ENCODE assay signal across 11 mouse cellular contexts in genomic region chr4:147407463-147407822, GRCm38 (mm10). TPM values are rescaled to one million over a fixed set of nuclear protein-coding genes. Genes with fewer than 3 reads are reported as not detected.
DNase-seq lines count a peak whose midpoint lies in the region; ATAC-seq and TF ChIP-seq lines count a peak whose summit lies in the region.
"Had no signal": no experiment of that assay in that cellular context is flagged by ENCODE, and none has a peak within 500 bp of the region (broad histone marks: within the 10 kb centered on the region; RNA-seq: fewer than 3 reads in every experiment).

No protein-coding gene starts in this region.

- H3K27me3 ChIP-seq in kidney, postnatal 0 days (ENCODE audit: insufficient read depth, low read length) = no peaks in the 10 kb centered on the region
- no peaks in the 10 kb centered on the region for H3K27me3 ChIP-seq in embryonic facial prominence, embryonic 14.5 days (replicated peaks; ENCODE audit: control insufficient read depth, insufficient read depth, low read length)
- H3K27me3 ChIP-seq in intestine, embryonic 15.5 days (replicated peaks) = no peaks in the 10 kb centered on the region
- H3K27me3 ChIP-seq in midbrain, postnatal 0 days (ENCODE audit: insufficient read depth, low read length) = no peaks in the 10 kb centered on the region

- H3K9me3 ChIP-seq in kidney, postnatal 0 days (replicated peaks; ENCODE audit: low read length) = peaks cover 14% of the 10 kb centered on the region; the same call in 1 of the 2 replicates
- peaks cover 50% of the 10 kb centered on the region for H3K9me3 ChIP-seq in embryonic facial prominence, embryonic 14.5 days (ENCODE audit: control insufficient read depth, low read length)
- H3K9me3 ChIP-seq in intestine, embryonic 15.5 days = peaks cover 13% of the 10 kb centered on the region
- H3K9me3 ChIP-seq in midbrain, postnatal 0 days (ENCODE audit: low read length) = peaks cover 28% of the 10 kb centered on the region

- peak overlapping the region; percentile 60 for H3K4me2 ChIP-seq in kidney, postnatal 0 days (ENCODE audit: low read length)
- peak overlapping the region; percentile 70 for H3K4me2 ChIP-seq in embryonic facial prominence, embryonic 14.5 days (ENCODE audit: low read depth, low read length)
- peak overlapping the region; percentile 78 for H3K4me2 ChIP-seq in intestine, embryonic 15.5 days (replicated peaks)
- H3K4me2 ChIP-seq in midbrain, postnatal 0 days (ENCODE audit: low read depth, low read length, poor library complexity, severe bottlenecking) = peak overlapping the region; percentile 59

- peak overlapping the region; percentile 54 for H3K9ac ChIP-seq in kidney, postnatal 0 days (ENCODE audit: low read depth, low read length)
- peak overlapping the region; percentile 77 for H3K9ac ChIP-seq in embryonic facial prominence, embryonic 14.5 days (ENCODE audit: low read depth, low read length)
- peak overlapping the region; percentile 40 for H3K9ac ChIP-seq in intestine, embryonic 15.5 days
- peak overlapping the region; percentile 60 for H3K9ac ChIP-seq in midbrain, postnatal 0 days (replicated peaks; ENCODE audit: low read length, poor library complexity, severe bottlenecking)

- no peak for DNase-seq in kidney, postnatal 0 days (ENCODE audit: low spot score)
- DNase-seq in kidney, adult 11 months = no peak
- no peak for DNase-seq in embryonic facial prominence, embryonic 14.5 days (ENCODE audit: low spot score)
- no peak for DNase-seq in midbrain, postnatal 0 days (ENCODE audit: low spot score)
- no peak for DNase-seq in layer of hippocampus, adult 18-20 months (ENCODE audit: low spot score in 2 of 2)
- no peak for DNase-seq in kidney, postnatal 10 days
- no peak for DNase-seq in embryo, embryonic 9.5 days (ENCODE audit: extremely low spot score)
- DNase-seq: cerebellum, adult 9-10 months; layer of hippocampus, adult 9-11 months had no signal

- WGBS in kidney, postnatal 0 days = 3% methylated on average over 11 of the region's 13 CpGs
- 16% methylated on average over 6 of the region's 13 CpGs for WGBS in embryonic facial prominence, embryonic 14.5 days
- 6% methylated on average over 9 of the region's 13 CpGs for WGBS in intestine, embryonic 15.5 days
- WGBS in midbrain, postnatal 0 days = 4% methylated on average over 12 of the region's 13 CpGs

- no peak overlapping the region for H3K27ac ChIP-seq in kidney, postnatal 0 days
- peak overlapping the region; percentile 40; the same call in 1 of the 2 replicates for H3K27ac ChIP-seq in embryonic facial prominence, embryonic 14.5 days (replicated peaks; ENCODE audit: low read depth, low read length)
- H3K27ac ChIP-seq in intestine, embryonic 15.5 days = no peak overlapping the region
- peak overlapping the region; percentile 55; the same call in 1 of the 2 replicates for H3K27ac ChIP-seq in midbrain, postnatal 0 days (ENCODE audit: low read depth, low read length)

- H3K4me3 ChIP-seq in kidney, postnatal 0 days (replicated peaks; ENCODE audit: low read depth, low read length) = peak overlapping the region; percentile 39
- H3K4me3 ChIP-seq in embryonic facial prominence, embryonic 14.5 days (ENCODE audit: low read depth, low read length) = peak overlapping the region; percentile 50
- peak overlapping the region; percentile 48 for H3K4me3 ChIP-seq in intestine, embryonic 15.5 days (replicated peaks)
- peak overlapping the region; percentile 43 for H3K4me3 ChIP-seq in midbrain, postnatal 0 days (ENCODE audit: low read depth, low read length)

- no peaks in the 10 kb centered on the region for H3K36me3 ChIP-seq in kidney, postnatal 0 days (ENCODE audit: insufficient read depth, low read length)
- H3K36me3 ChIP-seq in embryonic facial prominence, embryonic 14.5 days (ENCODE audit: control insufficient read depth, insufficient read depth, low read length) = peaks cover 6% of the 10 kb centered on the region; the same call in 1 of the 2 replicates
- H3K36me3 ChIP-seq in intestine, embryonic 15.5 days = peaks cover 7% of the 10 kb centered on the region; the same call in 1 of the 2 replicates
- H3K36me3 ChIP-seq in midbrain, postnatal 0 days (ENCODE audit: insufficient read depth, low read length) = no peaks in the 10 kb centered on the region

- H3K4me1 ChIP-seq in kidney, postnatal 0 days (replicated peaks; ENCODE audit: insufficient read depth, low read length) = no peaks in the 10 kb centered on the region
- no peaks in the 10 kb centered on the region for H3K4me1 ChIP-seq in embryonic facial prominence, embryonic 14.5 days (ENCODE audit: control insufficient read depth, insufficient read depth, low read length)
- H3K4me1 ChIP-seq in intestine, embryonic 15.5 days (replicated peaks) = no peaks in the 10 kb centered on the region
- no peaks in the 10 kb centered on the region for H3K4me1 ChIP-seq in midbrain, postnatal 0 days (ENCODE audit: insufficient read depth, low read length)

- no peak for TF ChIP-seq CTCF in kidney, postnatal 0 days (IDR thresholded peaks at IDR 0.05; ENCODE audit: low read depth)
- no peak for TF ChIP-seq CTCF in midbrain, postnatal 0 days (IDR thresholded peaks at IDR 0.05)

- peak; percentile 12; the same call in 1 of the 2 replicates for ATAC-seq in kidney, postnatal 0 days (replicated peaks; ENCODE audit: low FRiP score, low read depth)
- ATAC-seq in embryonic facial prominence, embryonic 14.5 days (ENCODE audit: low read depth) = peak; percentile 23; the same call in 1 of the 2 replicates
- ATAC-seq in intestine, embryonic 15.5 days = no peak
- peak; percentile 35; the same call in 1 of the 2 replicates for ATAC-seq in midbrain, postnatal 0 days (ENCODE audit: low FRiP score)

RNA-seq across cellular contexts. Expression of gene Zfp978, which starts 46.3 kb away (rescaled TPM):
- 0.14 and 0.17 TPM in 2 replicates for polyA plus RNA-seq in kidney, postnatal 0 days (2015; fragmentation: Nextera tagmentation; extraction: Ambion mirVana)
- not detected in 2 replicates for polyA plus RNA-seq in embryonic facial prominence, embryonic 14.5 days (2014; fragmentation: Nextera tagmentation; extraction: Ambion mirVana)
- polyA plus RNA-seq in intestine, embryonic 15.5 days (2015; fragmentation: Nextera tagmentation; extraction: Ambion mirVana) = not detected in 2 replicates
- total RNA-seq in midbrain, postnatal 0 days (2014; rRNA removed) = not detected in 2 replicates
- polyA plus RNA-seq in midbrain, postnatal 0 days (2015; fragmentation: Nextera tagmentation; extraction: Ambion mirVana) = not detected in 2 replicates
- not detected for total RNA-seq in layer of hippocampus, adult 18-20 months (2021)
- polyA plus RNA-seq: spleen, adult 2 months had no signal

Comparison
In these comparisons a context has a peak if more than half of its experiments do, and no peak if none do; other contexts are left out.
1. H3K27ac ChIP-seq: peak in embryonic facial prominence, embryonic 14.5 days (single experiment) and midbrain, postnatal 0 days (single experiment); none in kidney, postnatal 0 days (single experiment) and intestine, embryonic 15.5 days (single experiment).
2. Peak in every context shown above with its lines, with median percentiles within 50 percentile points of each other: H3K4me2 ChIP-seq, H3K4me3 ChIP-seq and H3K9ac ChIP-seq.